Mouse (Mus musculus) liver, embryonic 14.5 days (tissue): ENCODE measurements around the gene Mtx3.

Experiments used
- CTCF ChIP-seq: IDR thresholded peaks from 2 replicates; pipeline ENCODE4 v1.5.1; 2016; ENCODE audit warnings: antibody characterized with exemption, low read depth, control low read depth
- EP300 ChIP-seq: IDR thresholded peaks from 2 replicates; pipeline ENCODE4 v1.6.1; 2016; ENCODE audit warnings: antibody characterized with exemption, low read depth

GRCm38 (mm10) chr13:92799306-92799925 lies 45.1 kb upstream of the Mtx3 start:
- no peak for TF ChIP-seq CTCF
- no peak for TF ChIP-seq EP300
